Mouse (Mus musculus): Measurements from ENCODE around the gene Plscr3.

DNA sequence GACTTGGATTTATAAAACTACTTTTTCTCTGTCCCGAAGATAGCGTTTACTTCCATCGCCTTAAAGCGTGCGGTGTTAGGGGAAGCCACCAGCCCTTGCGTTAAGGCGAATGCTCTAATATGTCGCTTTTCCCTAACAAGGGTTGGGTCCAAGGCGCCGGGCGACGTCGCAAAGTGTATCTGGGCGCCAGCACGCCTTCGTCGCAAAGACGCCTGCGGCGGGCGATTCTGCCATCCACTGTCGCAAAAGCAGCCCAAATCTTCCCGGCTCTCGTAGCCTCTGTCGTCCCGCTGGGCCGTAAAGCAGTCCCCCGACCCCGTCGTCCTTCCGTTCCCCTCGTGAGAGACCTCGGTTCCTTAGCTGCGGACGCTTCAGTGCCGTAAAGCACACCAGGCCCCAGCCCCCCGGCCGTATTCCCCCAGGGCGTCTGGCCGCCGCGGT lies 55.2 kb downstream of the Plscr3 start:
- no peak for TF ChIP-seq CTCF (IDR thresholded peaks at IDR 0.05)
- peak; percentile 4; the same call in 1 of the 2 replicates for TF ChIP-seq EP300 (IDR thresholded peaks at IDR 0.05)
